Mouse (Mus musculus) liver, adult 2 months (tissue): Measurements from ENCODE around the gene Cldn14.

Experiments used
- CTCF ChIP-seq: fragments of 200-500 bp; IDR thresholded peaks from 2 replicates; pipeline ENCODE4 v1.5.1; 2011; ENCODE audit warnings: low read depth, low read length, control low read depth
- POLR2A ChIP-seq: fragments of 200-500 bp; IDR thresholded peaks from 2 replicates; pipeline ENCODE4 v1.6.1; 2011; ENCODE audit warnings: low read length, control low read depth; ENCODE audit not compliant: insufficient read depth; ENCODE audit errors: extremely low read depth

DNA sequence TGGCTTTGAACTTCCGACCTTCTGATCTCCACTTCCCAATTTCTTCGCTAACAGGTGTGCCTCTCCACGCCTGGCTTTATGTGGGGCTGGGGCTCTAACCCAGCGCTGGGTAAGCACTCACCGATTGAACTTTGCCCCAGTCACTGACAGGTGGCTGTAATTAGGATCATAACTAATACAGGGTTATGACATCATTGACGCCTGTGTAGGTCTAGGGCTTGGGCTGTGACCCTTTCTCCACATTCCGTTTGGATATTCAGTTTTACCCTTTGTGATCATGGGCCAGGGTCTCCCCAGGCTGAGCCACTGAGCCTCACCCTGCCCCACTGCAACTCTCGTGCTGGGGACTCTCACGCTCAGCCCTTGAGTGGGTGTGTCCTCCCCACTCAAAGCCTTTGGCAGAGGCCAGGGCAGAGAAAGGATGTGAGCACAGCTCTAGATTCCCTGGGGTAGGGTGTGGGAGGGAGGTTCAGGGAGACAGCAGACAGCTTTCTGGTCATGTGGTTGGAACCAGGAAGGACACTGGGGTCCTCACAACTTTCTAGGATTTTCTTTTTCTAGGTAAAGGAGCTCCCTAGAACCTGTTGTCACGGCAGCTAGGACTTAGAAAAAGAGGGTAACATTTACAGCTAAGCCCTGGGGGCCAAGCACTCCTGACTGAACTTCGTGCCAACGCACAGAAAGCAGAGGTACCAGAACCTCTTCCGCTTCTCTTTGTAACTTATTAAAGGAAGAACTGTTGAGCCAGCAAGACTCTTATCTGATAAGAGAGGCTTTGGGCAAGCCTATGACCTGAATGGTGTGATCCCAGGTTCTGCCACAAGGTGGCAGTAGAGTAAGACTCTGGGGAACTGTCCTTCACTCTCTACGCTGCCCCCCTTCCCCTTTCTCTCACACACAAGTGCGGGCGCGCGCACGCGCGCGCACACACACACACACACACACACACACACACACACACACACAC lies 90.6 kb downstream of the Cldn14 start:
- TF ChIP-seq CTCF, result peak; percentile 75
- TF ChIP-seq POLR2A, result no peak
